Mouse (Mus musculus): Measurements from ENCODE around the gene Hist1h1a. TPM values are rescaled to one million over a fixed set of nuclear protein-coding genes. Genes with fewer than 3 reads are reported as not detected.
"Not testable (repeated sequence)": the region's sequence is repeated elsewhere in the genome, so short reads cannot be mapped to it uniquely, and the experiment has no call there.

The Hist1h1a gene
- polyA plus RNA-seq, 1 experiment = 1.3 TPM

DNA sequence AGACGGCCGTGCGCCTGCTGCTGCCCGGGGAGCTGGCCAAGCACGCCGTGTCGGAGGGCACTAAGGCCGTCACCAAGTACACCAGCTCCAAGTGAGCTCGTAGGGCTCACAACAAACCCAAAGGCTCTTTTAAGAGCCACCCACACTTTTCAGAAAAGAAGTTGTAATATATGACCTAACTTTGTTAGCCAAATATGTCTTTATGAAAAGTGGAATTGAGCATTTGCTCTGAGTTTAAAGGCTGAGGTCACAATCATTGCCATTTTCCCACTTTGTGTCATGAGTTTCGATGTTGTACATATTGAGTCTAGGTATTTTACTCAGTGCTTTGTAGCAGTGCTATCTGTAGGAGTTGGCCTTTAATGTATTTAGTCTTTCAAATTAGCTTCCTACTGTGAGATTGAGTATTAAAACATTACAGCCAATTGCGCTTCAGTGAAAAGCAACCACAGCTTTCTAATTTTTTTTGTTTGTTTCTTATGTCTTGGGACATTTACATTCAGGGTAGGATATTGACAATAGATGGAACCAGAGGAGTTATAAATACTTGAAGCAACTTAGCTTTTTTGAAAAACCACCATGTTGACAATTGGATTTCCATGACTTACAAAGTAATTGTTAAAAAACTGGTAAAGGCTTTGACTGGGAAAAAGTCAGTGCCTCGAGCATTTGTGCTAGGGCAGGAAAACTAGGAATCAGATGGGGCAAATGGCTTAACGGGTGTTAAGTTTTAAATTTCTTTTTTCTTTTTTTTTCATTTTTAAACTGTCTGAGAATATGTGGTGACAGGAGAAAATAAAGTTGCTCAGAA is 16.2 kb upstream of the Hist1h1a start:
- H3K27ac ChIP-seq (ENCODE audit: insufficient read depth, low read length) = peak overlapping the region; percentile 92
- WGBS = 6% methylated on average over 11 of the region's 13 CpGs
- H3K27me3 ChIP-seq (ENCODE audit: control insufficient read depth, insufficient read depth, low read length) = no peaks in the 10 kb centered on the region
- no peak for DNase-seq (ENCODE audit: low read depth in 1 of 2, low spot score in 2 of 2)
- peak overlapping the region; percentile 34 for H3K4me3 ChIP-seq (ENCODE audit: extremely low read depth, insufficient read depth, insufficient read length)
- no peak for TF ChIP-seq CTCF (IDR thresholded peaks at IDR 0.05; ENCODE audit: extremely low read depth, insufficient read depth, insufficient read length, insufficient replicate concordance)
- TF ChIP-seq POLR2A (IDR thresholded peaks at IDR 0.05; ENCODE audit: low read depth, low read length) = no peak
- H3K36me3 ChIP-seq (ENCODE audit: control insufficient read depth, insufficient read depth, low read length) = no peaks in the 10 kb centered on the region; the same call in 1 of the 2 replicates
- no peaks in the 10 kb centered on the region; the same call in none of the 2 replicates for H3K4me1 ChIP-seq (ENCODE audit: control insufficient read depth, insufficient read depth, insufficient read length)

DNA sequence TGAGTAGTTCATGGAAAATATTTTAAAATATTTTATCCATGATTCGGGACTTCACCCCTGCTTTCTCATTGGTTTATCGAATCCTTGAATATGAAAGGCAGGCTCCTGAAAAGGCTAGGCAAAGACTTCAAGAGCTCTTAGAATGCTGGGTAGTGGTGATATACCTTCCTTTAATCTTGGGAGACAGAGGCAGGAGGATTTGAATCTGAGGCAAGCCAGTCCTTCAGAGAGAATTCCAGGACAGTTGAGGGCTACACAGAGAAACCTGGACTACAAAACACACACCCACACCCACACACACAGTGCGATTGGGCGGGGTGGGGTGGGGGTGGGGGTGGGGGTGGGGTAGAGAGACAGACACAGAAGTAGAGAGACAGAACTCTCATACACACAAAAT is 15.6 kb upstream of the Hist1h1a start:
- Histone ChIP-seq H3K36me3 (ENCODE audit: control insufficient read depth, insufficient read depth, low read length) (no peaks in the 10 kb centered on the region; the same call in 1 of the 2 replicates), H3K27me3 (ENCODE audit: control insufficient read depth, insufficient read depth, low read length) (no peaks in the 10 kb centered on the region), H3K4me3 (ENCODE audit: extremely low read depth, insufficient read depth, insufficient read length) (no peak overlapping the region), H3K4me1 (ENCODE audit: control insufficient read depth, insufficient read depth, insufficient read length) (no peaks in the 10 kb centered on the region; the same call in none of the 2 replicates), H3K27ac (ENCODE audit: insufficient read depth, low read length) (no peak overlapping the region)
- no peak for DNase-seq (ENCODE audit: low read depth in 1 of 2, low spot score in 2 of 2)
- WGBS = 9% methylated on average over 4 of the region's 4 CpGs
- TF ChIP-seq CTCF (IDR thresholded peaks at IDR 0.05; ENCODE audit: extremely low read depth, insufficient read depth, insufficient read length, insufficient replicate concordance) = no peak
- no peak for TF ChIP-seq POLR2A (IDR thresholded peaks at IDR 0.05; ENCODE audit: low read depth, low read length)

DNA sequence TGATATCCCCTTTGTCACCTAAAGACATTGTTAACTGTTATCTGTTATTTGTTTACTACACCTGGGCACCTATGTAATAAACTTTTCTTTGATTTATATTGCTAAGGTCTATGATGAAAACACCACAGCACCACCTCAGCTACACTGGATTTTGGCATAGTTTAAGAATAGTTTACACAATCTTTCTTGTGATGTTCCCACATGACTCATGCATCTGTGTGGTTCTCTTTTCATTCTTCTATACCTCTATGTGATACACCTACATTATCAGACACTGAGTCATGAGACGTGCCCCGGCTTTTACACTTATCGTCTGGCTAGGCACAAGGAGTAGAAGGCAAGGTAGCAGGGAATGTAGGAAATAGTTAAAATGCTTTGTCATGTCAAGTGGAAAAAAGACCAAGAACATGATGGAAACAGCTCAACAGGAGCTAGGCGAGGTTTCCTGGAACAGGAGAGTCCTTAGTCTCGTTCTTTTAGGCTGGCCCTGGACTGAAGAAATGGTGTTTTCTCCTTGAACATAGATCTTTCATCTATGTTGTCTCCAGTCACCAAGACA is 13.8 kb upstream of the Hist1h1a start:
- H3K27ac ChIP-seq (ENCODE audit: insufficient read depth, low read length) = no peak overlapping the region
- 92% methylated on average over 5 of the region's 5 CpGs for WGBS
- DNase-seq (ENCODE audit: low read depth in 1 of 2, low spot score in 2 of 2) = no peak

DNA sequence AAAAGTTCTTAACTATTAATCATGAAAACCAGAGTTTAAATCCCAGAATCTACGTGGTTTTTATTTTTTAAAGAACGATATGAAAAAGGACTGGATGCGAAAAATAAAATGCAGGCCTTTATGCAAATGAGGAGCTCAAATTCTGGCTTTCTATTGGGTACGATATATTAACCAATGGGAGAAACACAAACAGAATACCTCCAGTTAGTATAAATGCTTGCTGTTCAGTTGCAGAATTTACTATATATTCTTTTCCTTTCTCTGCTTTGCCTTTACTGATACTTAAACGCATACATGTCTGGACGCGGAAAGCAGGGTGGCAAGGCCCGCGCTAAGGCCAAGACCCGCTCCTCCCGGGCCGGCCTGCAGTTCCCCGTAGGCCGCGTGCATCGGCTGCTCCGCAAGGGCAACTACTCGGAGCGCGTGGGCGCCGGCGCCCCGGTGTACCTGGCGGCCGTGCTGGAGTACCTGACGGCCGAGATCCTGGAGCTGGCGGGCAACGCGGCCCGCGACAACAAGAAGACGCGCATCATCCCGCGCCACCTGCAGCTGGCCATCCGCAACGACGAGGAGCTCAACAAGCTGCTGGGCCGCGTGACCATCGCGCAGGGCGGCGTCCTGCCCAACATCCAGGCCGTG is 12.5 kb upstream of the Hist1h1a start, which contains the start of gene Hist1h2ab:
Gene Hist1h2ab (plus strand): TSS at position 288 of the 639 bp plus-strand sequence.
- TF ChIP-seq POLR2A (IDR thresholded peaks at IDR 0.05; ENCODE audit: low read depth, low read length) = peak; percentile 9; the same call in 1 of the 2 replicates
- H3K27me3 ChIP-seq (ENCODE audit: control insufficient read depth, insufficient read depth, low read length); H3K4me1 ChIP-seq (ENCODE audit: control insufficient read depth, insufficient read depth, insufficient read length); H3K36me3 ChIP-seq (ENCODE audit: control insufficient read depth, insufficient read depth, low read length): not testable (repeated sequence)
- peak in 1 of 2 experiments; percentile 66 for DNase-seq (ENCODE audit: low read depth in 1 of 2, low spot score in 2 of 2)
- Histone ChIP-seq H3K27ac (ENCODE audit: insufficient read depth, low read length) (peak within 1 kb of the TSS; percentile 89), H3K4me3 (ENCODE audit: extremely low read depth, insufficient read depth, insufficient read length) (peak within 1 kb of the TSS; percentile 48)
- 1% methylated on average over 35 of the region's 47 CpGs for WGBS

More for the DNA sequence above, 13.8 kb upstream of the Hist1h1a start:
- no peaks in the 10 kb centered on the region; the same call in none of the 2 replicates for H3K4me1 ChIP-seq (ENCODE audit: control insufficient read depth, insufficient read depth, insufficient read length)
- H3K36me3 ChIP-seq (ENCODE audit: control insufficient read depth, insufficient read depth, low read length) = no peaks in the 10 kb centered on the region
- H3K27me3 ChIP-seq (ENCODE audit: control insufficient read depth, insufficient read depth, low read length) = no peaks in the 10 kb centered on the region
- TF ChIP-seq CTCF (IDR thresholded peaks at IDR 0.05; ENCODE audit: extremely low read depth, insufficient read depth, insufficient read length, insufficient replicate concordance) = no peak
- TF ChIP-seq POLR2A (IDR thresholded peaks at IDR 0.05; ENCODE audit: low read depth, low read length) = no peak
- no peak overlapping the region for H3K4me3 ChIP-seq (ENCODE audit: extremely low read depth, insufficient read depth, insufficient read length)

DNA sequence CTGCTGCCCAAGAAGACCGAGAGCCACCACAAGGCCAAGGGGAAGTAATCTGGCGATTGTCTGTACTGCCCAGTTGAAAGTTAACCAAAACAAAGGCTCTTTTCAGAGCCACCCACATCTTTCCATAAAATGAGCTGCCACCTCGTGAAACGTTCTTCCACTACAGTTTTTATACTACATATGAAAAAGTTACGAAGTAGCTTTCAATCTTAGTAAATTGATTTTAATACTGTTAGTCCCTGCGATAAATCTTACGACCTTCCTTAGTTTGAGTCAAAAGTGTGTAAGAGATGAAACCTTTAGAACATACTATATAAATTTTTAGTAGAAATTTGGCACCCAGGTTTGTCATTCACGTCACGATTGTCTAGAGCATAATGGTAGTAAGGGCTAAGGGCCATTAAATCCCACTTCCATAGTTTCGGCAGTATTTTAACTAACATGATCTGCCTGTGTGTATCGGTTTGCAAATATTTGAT is 11.9 kb upstream of the Hist1h1a start:
- Histone ChIP-seq H3K27me3 (ENCODE audit: control insufficient read depth, insufficient read depth, low read length) (no peaks in the 10 kb centered on the region), H3K27ac (ENCODE audit: insufficient read depth, low read length) (peak overlapping the region; percentile 87), H3K4me3 (ENCODE audit: extremely low read depth, insufficient read depth, insufficient read length) (peak overlapping the region; percentile 38), H3K36me3 (ENCODE audit: control insufficient read depth, insufficient read depth, low read length) (no peaks in the 10 kb centered on the region), H3K4me1 (ENCODE audit: control insufficient read depth, insufficient read depth, insufficient read length) (no peaks in the 10 kb centered on the region; the same call in 1 of the 2 replicates)
- TF ChIP-seq CTCF (IDR thresholded peaks at IDR 0.05; ENCODE audit: extremely low read depth, insufficient read depth, insufficient read length, insufficient replicate concordance) (no peak), POLR2A (IDR thresholded peaks at IDR 0.05; ENCODE audit: low read depth, low read length) (no peak)
- WGBS = 2% methylated on average over 11 of the region's 11 CpGs
- DNase-seq (ENCODE audit: low read depth in 1 of 2, low spot score in 2 of 2) = no peak

DNA sequence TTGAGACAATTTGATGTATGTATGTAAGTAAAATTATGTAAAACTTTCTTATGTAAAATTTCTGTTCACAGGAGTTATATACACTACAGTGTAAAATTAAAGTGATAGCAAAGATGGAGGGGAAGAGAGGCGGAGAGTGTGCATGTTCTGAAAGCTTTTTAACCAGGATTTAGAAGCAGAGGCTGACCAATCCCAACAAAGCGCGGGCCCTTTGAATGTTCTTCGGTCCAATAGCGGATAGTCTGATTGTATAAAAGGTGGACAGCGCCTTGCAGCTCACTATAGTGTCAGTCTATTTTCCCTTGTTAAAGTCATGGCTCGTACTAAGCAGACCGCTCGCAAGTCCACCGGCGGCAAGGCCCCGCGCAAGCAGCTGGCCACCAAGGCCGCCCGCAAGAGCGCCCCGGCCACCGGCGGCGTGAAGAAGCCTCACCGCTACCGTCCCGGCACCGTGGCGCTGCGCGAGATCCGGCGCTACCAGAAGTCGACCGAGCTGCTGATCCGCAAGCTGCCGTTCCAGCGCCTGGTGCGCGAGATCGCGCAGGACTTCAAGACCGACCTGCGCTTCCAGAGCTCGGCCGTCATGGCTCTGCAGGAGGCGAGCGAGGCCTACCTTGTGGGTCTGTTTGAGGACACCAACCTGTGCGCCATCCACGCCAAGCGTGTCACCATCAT is 11.3 kb upstream of the Hist1h1a start, which contains the start of gene Hist1h3b:
Gene Hist1h3b (plus strand): TSS at position 201 of the 675 bp plus-strand sequence.
- peak within 1 kb of the TSS; percentile 89 for H3K27ac ChIP-seq (ENCODE audit: insufficient read depth, low read length)
- H3K4me1 ChIP-seq (ENCODE audit: control insufficient read depth, insufficient read depth, insufficient read length); H3K27me3 ChIP-seq (ENCODE audit: control insufficient read depth, insufficient read depth, low read length); H3K36me3 ChIP-seq (ENCODE audit: control insufficient read depth, insufficient read depth, low read length): not testable (repeated sequence)
- under 1% methylated on average over 18 of the region's 47 CpGs for WGBS
- peak within 1 kb of the TSS; percentile 48 for H3K4me3 ChIP-seq (ENCODE audit: extremely low read depth, insufficient read depth, insufficient read length)
- peak; percentile 73 to 84 for DNase-seq (ENCODE audit: low read depth in 1 of 2, low spot score in 2 of 2)
